Mouse (Mus musculus) heart, adult 2 months (tissue): ENCODE measurements around the gene Fmc1.

Source experiments
- CTCF ChIP-seq: fragments of 200-600 bp; IDR thresholded peaks from 2 replicates; pipeline ENCODE4 v1.8.1; 2022; ENCODE audit warnings: antibody characterized with exemption, mild to moderate bottlenecking, moderate library complexity
- POLR2A ChIP-seq: fragments of 200-500 bp; IDR thresholded peaks from 2 replicates; pipeline ENCODE4 v1.6.1; 2011; ENCODE audit warnings: mild to moderate bottlenecking, low read depth, low read length, control low read depth; ENCODE audit not compliant: insufficient read depth

- TF ChIP-seq POLR2A (peak; percentile 73), CTCF (no peak)
Measured at GRCm38 (mm10) chr6:38551989-38552635, 18.8 kb downstream of the Fmc1 start.
